Mouse (Mus musculus): ENCODE measurements around the gene Chrm2.

- no peak for TF ChIP-seq POLR2A (IDR thresholded peaks at IDR 0.05; ENCODE audit: borderline replicate concordance, extremely low read depth, insufficient read depth, insufficient read length, poor library complexity, severe bottlenecking)
- no peak for TF ChIP-seq CTCF (IDR thresholded peaks at IDR 0.05; ENCODE audit: borderline replicate concordance, extremely low read depth, insufficient read depth, insufficient read length)
These were observed 96.3 kb downstream of the Chrm2 start for GRCm38 (mm10) chr6:36484132-36484665.

Measured in brain, embryonic 14.5 days (tissue).